Mouse (Mus musculus): ENCODE results near the gene Slc25a39. TPM values are rescaled to one million over a fixed set of nuclear protein-coding genes. Genes with fewer than 3 reads are reported as not detected.

Slc25a39 gene
- polyA plus RNA-seq, 1 experiment from 2014 or later, result 308 TPM

DNA sequence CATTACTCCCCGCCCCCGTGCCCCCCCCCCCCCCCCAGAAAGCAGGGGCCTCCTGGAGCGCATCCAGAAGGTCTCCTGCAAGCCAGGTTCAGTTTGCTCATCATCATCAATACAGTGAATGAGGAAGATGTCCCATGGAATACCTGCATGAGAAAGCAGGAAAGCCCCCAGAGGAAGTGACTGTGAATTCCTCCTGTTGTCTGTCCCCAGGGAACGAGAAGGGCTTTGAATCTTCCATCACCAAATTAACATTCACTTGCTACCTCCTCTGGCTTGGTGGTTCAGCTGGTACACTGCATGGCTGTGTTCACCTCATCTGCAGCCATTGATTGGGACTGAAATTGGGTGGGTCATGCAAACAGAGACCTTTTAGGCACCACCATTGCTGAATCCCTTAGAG is 22.7 kb downstream of the Slc25a39 start:
- no peak overlapping the region for H3K4me2 ChIP-seq (ENCODE audit: low read depth, low read length)
- no peak for ATAC-seq (replicated peaks; ENCODE audit: extremely low read depth, insufficient read depth, low FRiP score)
- H3K9ac ChIP-seq (ENCODE audit: low read length), result no peak overlapping the region
- H3K9me3 ChIP-seq (replicated peaks; ENCODE audit: control insufficient read depth, low read length), result no peaks in the 10 kb centered on the region
- H3K27me3 ChIP-seq (ENCODE audit: control insufficient read depth, insufficient read depth, low read length), result no peaks in the 10 kb centered on the region
- no peak overlapping the region for H3K4me3 ChIP-seq (ENCODE audit: low read length)
- 50% methylated on average over 4 of the region's 4 CpGs for WGBS
- H3K4me1 ChIP-seq (ENCODE audit: control insufficient read depth, insufficient read depth, low read length), result no peaks in the 10 kb centered on the region
- no peaks in the 10 kb centered on the region for H3K36me3 ChIP-seq (ENCODE audit: control insufficient read depth, insufficient read depth)
- H3K27ac ChIP-seq (ENCODE audit: low read length), result no peak overlapping the region

DNA sequence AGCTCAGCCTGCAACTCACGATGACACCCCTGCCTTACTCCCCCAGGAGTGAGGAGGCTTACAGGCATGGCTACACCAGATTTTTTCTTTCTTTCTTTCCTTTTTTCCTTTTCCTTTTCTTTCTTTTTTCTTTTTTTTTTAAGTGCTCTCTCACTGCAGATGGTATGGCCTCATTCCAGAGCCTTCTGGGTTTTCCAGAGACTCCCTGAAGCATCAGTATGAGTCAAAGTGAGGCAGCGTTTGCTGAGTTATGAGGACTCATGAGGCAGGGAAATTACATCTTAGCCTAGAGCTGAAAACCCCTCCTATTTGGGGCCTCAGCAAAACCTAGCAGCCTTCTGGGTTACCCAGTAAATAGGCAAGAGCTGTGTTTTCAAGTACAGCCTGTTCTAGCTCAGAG is 23.3 kb downstream of the Slc25a39 start:
- Histone ChIP-seq H3K36me3 (ENCODE audit: control insufficient read depth, insufficient read depth) (no peaks in the 10 kb centered on the region), H3K4me1 (ENCODE audit: control insufficient read depth, insufficient read depth, low read length) (no peaks in the 10 kb centered on the region), H3K27me3 (ENCODE audit: control insufficient read depth, insufficient read depth, low read length) (no peaks in the 10 kb centered on the region), H3K9ac (ENCODE audit: low read length) (no peak overlapping the region), H3K27ac (ENCODE audit: low read length) (no peak overlapping the region), H3K9me3 (replicated peaks; ENCODE audit: control insufficient read depth, low read length) (no peaks in the 10 kb centered on the region), H3K4me2 (ENCODE audit: low read depth, low read length) (no peak overlapping the region), H3K4me3 (ENCODE audit: low read length) (no peak overlapping the region)
- no peak for ATAC-seq (replicated peaks; ENCODE audit: extremely low read depth, insufficient read depth, low FRiP score)
- WGBS, result 53% methylated on average over 2 of the region's 2 CpGs

DNA sequence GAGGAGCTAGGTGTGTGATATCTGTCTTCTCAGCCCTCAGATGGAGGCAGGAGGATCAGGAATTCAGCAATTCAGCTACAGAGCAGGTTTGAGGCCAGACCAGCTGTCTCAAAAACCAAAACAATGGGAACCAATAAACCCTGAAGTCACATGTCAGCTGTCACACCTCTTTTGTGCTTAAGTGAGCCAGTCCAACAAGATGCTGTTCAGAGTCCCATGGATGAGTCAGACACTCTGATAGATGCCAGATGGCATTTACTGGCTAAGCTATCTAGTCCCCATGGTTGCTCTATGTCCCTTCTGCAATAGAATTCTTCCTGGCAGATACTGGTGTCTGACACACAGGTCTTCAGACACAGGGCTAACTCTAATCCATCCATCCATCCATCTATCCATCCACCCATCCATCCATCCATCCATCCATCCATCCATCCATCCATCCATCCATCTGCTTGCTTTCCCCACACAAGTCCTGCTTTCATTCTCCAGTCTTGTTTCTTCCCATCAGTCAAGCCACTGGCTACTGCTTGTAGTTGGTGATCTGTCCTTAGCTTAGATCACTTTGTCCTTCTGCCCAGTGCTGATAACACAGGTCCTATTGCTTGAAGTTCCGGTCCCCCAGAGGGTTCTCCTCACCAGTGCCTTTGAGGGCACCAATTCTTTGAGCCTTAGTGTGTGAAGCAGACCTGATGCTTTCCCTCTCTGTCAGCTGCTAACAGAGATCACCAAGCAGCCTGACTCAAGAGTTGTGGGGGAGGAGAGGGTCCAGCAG is 24.2 kb downstream of the Slc25a39 start:
- H3K27me3 ChIP-seq (ENCODE audit: control insufficient read depth, insufficient read depth, low read length), result no peaks in the 10 kb centered on the region
- WGBS, result 53% methylated on average over 1 of the region's 1 CpGs
- no peak overlapping the region for H3K9ac ChIP-seq (ENCODE audit: low read length)
- ATAC-seq (replicated peaks; ENCODE audit: extremely low read depth, insufficient read depth, low FRiP score), result no peak
- peaks cover 8% of the 10 kb centered on the region; the same call in 1 of the 2 replicates for H3K9me3 ChIP-seq (replicated peaks; ENCODE audit: control insufficient read depth, low read length)
- H3K4me2 ChIP-seq (ENCODE audit: low read depth, low read length), result no peak overlapping the region
- H3K4me1 ChIP-seq (ENCODE audit: control insufficient read depth, insufficient read depth, low read length), result no peaks in the 10 kb centered on the region
- no peak overlapping the region for H3K4me3 ChIP-seq (ENCODE audit: low read length)
- H3K27ac ChIP-seq (ENCODE audit: low read length), result no peak overlapping the region
- H3K36me3 ChIP-seq (ENCODE audit: control insufficient read depth, insufficient read depth), result no peaks in the 10 kb centered on the region

DNA sequence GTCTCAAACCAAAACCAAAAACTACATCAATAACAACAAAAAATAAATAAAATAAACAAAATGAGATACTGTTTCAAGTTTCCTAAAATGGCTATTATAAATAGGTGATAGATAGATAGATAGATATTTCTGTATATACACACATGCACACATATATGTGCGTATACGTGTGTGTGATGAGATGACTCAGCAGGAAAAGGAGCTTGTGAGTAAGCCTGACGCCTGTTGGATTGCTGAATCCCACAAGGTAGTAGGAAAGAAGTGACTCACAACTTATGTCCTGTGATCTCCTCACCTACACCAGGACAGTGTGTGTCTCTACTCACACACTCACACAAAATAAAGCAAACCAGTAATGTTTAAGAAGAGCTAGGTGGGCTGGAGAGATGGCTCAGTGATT is 25.0 kb downstream of the Slc25a39 start:
- H3K4me1 ChIP-seq (ENCODE audit: control insufficient read depth, insufficient read depth, low read length), result no peaks in the 10 kb centered on the region
- no peaks in the 10 kb centered on the region for H3K27me3 ChIP-seq (ENCODE audit: control insufficient read depth, insufficient read depth, low read length)
- H3K4me2 ChIP-seq (ENCODE audit: low read depth, low read length), result no peak overlapping the region
- ATAC-seq (replicated peaks; ENCODE audit: extremely low read depth, insufficient read depth, low FRiP score), result no peak
- H3K4me3 ChIP-seq (ENCODE audit: low read length), result no peak overlapping the region
- WGBS, result 78% methylated on average over 3 of the region's 3 CpGs
- H3K36me3 ChIP-seq (ENCODE audit: control insufficient read depth, insufficient read depth), result no peaks in the 10 kb centered on the region
- H3K9ac ChIP-seq (ENCODE audit: low read length), result no peak overlapping the region
- H3K9me3 ChIP-seq (replicated peaks; ENCODE audit: control insufficient read depth, low read length), result peaks cover 8% of the 10 kb centered on the region; the same call in 1 of the 2 replicates
- no peak overlapping the region for H3K27ac ChIP-seq (ENCODE audit: low read length)

DNA sequence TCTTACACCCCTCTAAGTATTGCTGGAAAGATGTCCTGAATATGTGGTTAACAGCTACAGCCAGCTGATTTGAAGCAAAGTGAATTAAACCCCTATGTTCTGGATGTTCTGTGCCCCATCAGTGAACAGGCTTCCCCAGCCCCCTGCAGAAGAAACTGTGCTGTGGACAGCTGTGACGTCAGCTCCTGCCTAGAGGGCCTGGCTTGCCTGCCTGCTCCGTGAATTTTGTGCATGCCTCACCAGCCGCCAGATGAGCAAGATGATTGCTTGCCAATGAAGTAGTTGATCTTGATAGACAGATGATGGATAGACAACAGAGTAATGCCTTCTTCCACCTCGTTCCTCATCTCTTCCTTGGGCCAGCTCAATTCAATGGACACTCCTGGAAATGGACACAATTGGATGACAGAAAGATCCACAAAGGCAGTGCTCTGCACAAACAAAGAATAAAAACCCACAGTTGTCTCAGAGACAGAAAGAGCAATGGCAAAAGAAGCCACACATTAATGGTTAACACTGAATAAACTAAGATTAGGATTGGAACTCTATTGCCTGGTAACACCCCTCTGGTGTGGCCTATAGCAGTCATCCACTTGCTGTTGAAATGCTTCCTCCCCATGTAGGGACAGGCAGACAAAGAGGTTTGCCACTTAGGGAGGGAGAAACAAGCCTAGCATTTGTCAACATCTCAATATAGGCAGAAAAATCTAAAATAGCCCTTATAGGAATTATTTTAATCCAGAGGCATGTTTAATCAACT is 26.2 kb downstream of the Slc25a39 start:
- WGBS, result 33% methylated on average over 4 of the region's 4 CpGs
- no peak for ATAC-seq (replicated peaks; ENCODE audit: extremely low read depth, insufficient read depth, low FRiP score)
- Histone ChIP-seq H3K27me3 (ENCODE audit: control insufficient read depth, insufficient read depth, low read length) (no peaks in the 10 kb centered on the region), H3K4me2 (ENCODE audit: low read depth, low read length) (no peak overlapping the region), H3K4me1 (ENCODE audit: control insufficient read depth, insufficient read depth, low read length) (peaks cover 2% of the 10 kb centered on the region), H3K9ac (ENCODE audit: low read length) (no peak overlapping the region), H3K27ac (ENCODE audit: low read length) (no peak overlapping the region), H3K36me3 (ENCODE audit: control insufficient read depth, insufficient read depth) (no peaks in the 10 kb centered on the region), H3K9me3 (replicated peaks; ENCODE audit: control insufficient read depth, low read length) (peaks cover 8% of the 10 kb centered on the region; the same call in 1 of the 2 replicates), H3K4me3 (ENCODE audit: low read length) (no peak overlapping the region)

DNA sequence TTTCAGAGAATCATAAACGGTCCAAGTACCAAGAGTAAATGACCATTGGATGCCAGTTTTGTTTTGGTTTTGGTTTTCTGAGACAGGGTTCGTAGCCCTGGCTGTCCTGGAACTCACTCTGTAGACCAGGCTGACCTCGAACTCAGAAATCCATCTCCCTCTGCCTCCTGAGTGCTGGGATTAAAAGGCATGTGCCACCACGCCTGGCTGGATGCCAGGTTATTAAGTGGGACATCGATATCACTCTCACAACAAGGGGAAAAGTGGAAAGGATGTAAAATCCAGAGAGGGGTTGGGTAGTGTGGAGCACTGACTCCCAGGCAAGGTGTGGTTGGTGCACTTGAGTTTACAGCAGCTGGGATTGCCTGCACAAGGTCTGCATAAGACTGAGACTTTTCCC is 27.7 kb downstream of the Slc25a39 start:
- 58% methylated on average over 5 of the region's 5 CpGs for WGBS
- Histone ChIP-seq H3K4me1 (ENCODE audit: control insufficient read depth, insufficient read depth, low read length) (peaks cover 15% of the 10 kb centered on the region), H3K4me2 (ENCODE audit: low read depth, low read length) (no peak overlapping the region), H3K36me3 (ENCODE audit: control insufficient read depth, insufficient read depth) (no peaks in the 10 kb centered on the region), H3K4me3 (ENCODE audit: low read length) (no peak overlapping the region), H3K9me3 (replicated peaks; ENCODE audit: control insufficient read depth, low read length) (peaks cover 8% of the 10 kb centered on the region; the same call in 1 of the 2 replicates), H3K27ac (ENCODE audit: low read length) (no peak overlapping the region), H3K9ac (ENCODE audit: low read length) (no peak overlapping the region), H3K27me3 (ENCODE audit: control insufficient read depth, insufficient read depth, low read length) (no peaks in the 10 kb centered on the region)
- no peak for ATAC-seq (replicated peaks; ENCODE audit: extremely low read depth, insufficient read depth, low FRiP score)

DNA sequence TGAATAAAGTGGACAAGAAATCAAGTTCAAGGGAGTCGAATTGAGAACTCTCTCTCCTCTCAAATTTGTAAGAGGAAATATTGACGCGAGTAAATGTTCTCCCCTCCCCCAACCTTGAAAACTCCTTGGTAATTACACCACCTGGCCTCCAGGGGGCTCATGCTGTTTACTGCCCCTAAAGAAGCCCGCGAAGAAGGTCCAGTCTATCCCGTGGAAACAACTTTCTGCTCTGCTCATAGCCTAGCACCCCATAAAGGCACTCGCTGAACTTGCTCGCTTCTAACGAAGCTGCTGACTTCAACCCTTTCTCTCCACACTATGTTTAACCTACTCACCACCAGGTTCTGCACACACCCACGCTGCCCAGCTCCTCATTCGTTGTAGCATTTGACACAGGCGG is 30.6 kb downstream of the Slc25a39 start:
- H3K27me3 ChIP-seq (ENCODE audit: control insufficient read depth, insufficient read depth, low read length), result no peaks in the 10 kb centered on the region
- peaks cover 8% of the 10 kb centered on the region; the same call in 1 of the 2 replicates for H3K9me3 ChIP-seq (replicated peaks; ENCODE audit: control insufficient read depth, low read length)
- H3K36me3 ChIP-seq (ENCODE audit: control insufficient read depth, insufficient read depth), result no peaks in the 10 kb centered on the region
- peaks cover 15% of the 10 kb centered on the region for H3K4me1 ChIP-seq (ENCODE audit: control insufficient read depth, insufficient read depth, low read length)
- no peak for ATAC-seq (replicated peaks; ENCODE audit: extremely low read depth, insufficient read depth, low FRiP score)
- no peak overlapping the region for H3K4me3 ChIP-seq (ENCODE audit: low read length)
- 55% methylated on average over 12 of the region's 12 CpGs for WGBS
- H3K4me2 ChIP-seq (ENCODE audit: low read depth, low read length), result no peak overlapping the region
- H3K9ac ChIP-seq (ENCODE audit: low read length), result no peak overlapping the region
- H3K27ac ChIP-seq (ENCODE audit: low read length), result no peak overlapping the region

DNA sequence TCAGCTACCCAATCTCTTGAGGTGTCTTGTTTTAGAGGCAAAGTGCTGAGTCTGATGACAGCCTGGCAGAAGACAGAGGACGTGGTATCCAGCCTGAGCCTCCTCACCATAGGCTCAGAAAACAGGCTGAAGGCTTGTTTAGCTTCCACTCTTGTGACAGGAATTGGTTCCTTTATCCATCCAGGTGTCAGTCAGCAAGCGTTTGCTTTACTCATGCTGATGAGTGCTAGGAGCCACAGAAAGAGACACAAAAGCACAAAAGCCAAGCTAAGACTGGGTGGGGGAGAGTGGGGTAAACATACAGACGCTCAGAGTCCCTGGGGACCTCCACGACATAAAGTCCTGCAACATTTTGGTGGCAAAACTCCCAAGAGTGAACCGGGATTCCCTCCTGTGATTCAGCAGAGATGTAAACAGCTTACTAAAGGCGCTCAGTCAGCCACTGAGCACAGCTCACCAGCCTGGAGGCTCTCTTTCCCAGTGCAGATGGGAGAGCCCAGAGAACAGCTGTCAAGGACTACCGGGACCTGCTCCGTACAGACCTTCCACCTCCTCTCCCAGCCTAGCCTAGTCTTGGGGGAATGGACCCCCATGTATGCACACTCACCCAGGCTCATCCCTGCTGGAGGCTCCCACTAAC is 31.4 kb downstream of the Slc25a39 start:
- H3K4me1 ChIP-seq (ENCODE audit: control insufficient read depth, insufficient read depth, low read length), result peaks cover 15% of the 10 kb centered on the region
- H3K9ac ChIP-seq (ENCODE audit: low read length), result no peak overlapping the region
- H3K27ac ChIP-seq (ENCODE audit: low read length), result no peak overlapping the region
- no peaks in the 10 kb centered on the region for H3K27me3 ChIP-seq (ENCODE audit: control insufficient read depth, insufficient read depth, low read length)
- 24% methylated on average over 8 of the region's 8 CpGs for WGBS
- H3K9me3 ChIP-seq (replicated peaks; ENCODE audit: control insufficient read depth, low read length), result peaks cover 8% of the 10 kb centered on the region; the same call in 1 of the 2 replicates
- ATAC-seq (replicated peaks; ENCODE audit: extremely low read depth, insufficient read depth, low FRiP score), result no peak
- peak overlapping the region; percentile 40; the same call in 1 of the 2 replicates for H3K4me3 ChIP-seq (ENCODE audit: low read length)
- no peaks in the 10 kb centered on the region for H3K36me3 ChIP-seq (ENCODE audit: control insufficient read depth, insufficient read depth)
- H3K4me2 ChIP-seq (ENCODE audit: low read depth, low read length), result peak overlapping the region; percentile 69
